Mouse (Mus musculus): Measurements from ENCODE around the gene Map3k9. TPM values are rescaled to one million over a fixed set of nuclear protein-coding genes. Genes with fewer than 3 reads are reported as not detected.

The Map3k9 gene
- total RNA-seq (2021) (1 to 10 TPM in 1 of 2 experiments, under 1 TPM in 1; 0.81 to 4.2 TPM), polyA plus RNA-seq (2012; rRNA removed) (1.3 and 2.1 TPM in 2 replicates)
- long read RNA-seq, full-length matches to known transcripts: 1 of 1 reads
- long read RNA-seq, partial matches to known transcripts: 0 of 1 reads
- long read RNA-seq, other reads (novel, unspliced or antisense): 0 of 1 reads

DNA sequence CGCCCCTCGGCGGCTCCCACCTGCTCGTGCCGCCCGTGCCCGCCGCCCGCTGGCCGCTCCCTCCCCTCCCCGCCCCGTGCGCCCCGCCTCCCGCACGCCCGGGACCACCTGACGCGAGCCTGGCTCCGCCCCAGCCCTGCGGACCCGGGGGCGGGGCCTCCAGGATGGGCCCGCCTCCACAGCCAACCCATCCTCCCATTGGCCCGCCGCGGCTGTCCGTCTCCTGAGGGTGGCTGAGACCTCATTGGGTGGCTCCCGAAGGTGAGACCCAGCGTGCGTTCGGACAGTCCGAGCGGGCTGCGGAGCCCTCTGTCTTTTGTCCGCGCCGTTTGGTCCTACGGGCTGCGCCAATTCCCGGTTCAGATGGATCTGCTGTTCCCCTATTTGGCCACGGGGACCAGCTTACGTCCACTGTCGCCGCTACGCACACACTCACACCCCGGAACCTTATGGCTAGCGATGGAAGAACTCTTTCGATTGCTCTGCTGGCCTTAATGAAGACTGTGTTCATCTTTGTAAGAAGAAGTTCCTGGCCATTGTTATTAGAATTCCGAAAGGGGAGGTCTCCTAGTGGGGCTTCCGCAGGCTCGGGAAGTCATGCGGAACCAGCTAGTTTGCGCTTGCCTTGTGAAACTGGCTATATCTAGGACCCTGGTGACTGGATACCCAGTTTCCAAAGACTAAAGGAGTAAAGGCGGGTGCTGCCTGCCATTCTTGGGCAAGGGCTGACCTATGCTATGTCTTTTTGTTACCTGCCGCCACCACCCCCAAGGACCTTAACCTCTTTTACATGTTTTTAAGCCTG, at the start of gene Map3k9:
Gene Map3k9 (minus strand): TSS at position 71 of the 805 bp plus-strand sequence.
- peak; percentile 97 for DNase-seq

DNA sequence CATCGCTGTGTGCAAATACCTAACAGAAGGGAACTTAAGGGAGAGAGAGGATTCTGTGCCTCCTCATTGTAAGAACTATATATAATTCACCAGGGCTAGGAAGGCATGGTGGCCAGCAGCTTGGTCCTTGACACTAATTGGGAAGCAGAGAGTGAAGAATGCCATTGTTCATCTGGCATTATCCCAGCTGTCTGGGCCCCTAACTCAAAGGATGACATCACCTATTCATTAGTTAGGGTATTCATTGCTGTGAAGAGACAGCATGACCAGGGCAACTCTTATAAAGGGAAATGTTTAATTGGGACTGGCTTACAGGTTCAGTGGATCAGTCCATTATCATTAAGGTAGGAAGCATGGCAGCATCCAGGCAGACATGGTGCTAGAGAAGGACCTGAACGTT, 47.4 kb upstream of the Map3k9 start:
- DNase-seq: no peak

DNA sequence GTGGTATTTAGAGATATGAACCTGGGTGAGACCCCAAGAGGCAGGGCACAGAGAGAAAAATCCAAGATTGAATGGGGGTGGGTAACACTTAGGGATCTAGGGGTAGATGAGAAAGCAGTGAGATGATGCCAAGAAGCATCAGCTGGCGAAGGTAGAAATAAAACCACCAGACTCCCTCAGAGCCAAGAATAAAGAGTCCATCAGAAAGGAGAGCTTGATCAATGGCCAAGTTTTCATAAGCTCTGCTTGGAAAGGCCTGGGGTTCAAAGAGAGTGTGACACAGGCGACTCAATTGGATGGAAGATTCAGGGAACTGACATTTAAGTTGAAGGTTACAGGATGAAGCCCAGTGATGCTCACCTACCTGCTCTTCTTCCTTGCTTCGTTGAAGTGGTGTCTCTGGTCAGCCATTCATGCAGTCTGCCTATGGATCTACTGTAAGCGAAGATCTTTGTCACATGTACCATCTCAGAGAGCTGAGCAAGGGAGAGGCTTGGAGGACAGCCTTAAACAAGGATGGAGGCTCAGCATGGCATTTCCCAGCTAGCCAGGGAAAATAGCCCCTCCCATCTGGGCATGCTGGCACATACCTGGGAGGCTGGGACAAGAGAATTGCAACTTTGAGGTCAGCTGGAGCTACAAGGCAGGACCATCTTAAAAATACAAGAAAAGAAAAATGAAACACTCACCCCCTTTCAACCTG, 42.0 kb upstream of the Map3k9 start:
- DNase-seq: no peak

GRCm38 (mm10) chr12:81822176-81822575, 41.2 kb upstream of the Map3k9 start:
- peak; percentile 46 for DNase-seq

DNA sequence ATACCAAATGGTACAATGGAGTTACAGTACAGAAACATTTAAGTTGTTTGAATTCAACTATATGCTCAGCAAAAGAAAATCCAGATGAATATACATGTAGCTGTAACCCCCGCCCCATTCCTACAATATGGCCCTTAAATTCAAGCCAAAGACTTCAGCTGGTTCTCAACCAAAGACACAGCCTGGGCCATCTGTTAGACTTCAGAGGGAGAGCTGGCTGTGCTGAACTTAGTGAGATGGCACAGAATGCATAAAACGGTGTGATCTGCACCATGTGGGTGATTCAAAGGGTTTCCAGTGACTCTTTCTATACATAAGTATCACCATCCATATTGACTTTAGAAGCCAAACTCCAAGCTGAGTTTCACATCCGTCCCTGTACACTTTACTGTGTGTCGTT, 39.7 kb upstream of the Map3k9 start:
- DNase-seq: no peak

GRCm38 (mm10) chr12:81817126-81817505, 36.1 kb upstream of the Map3k9 start:
- no peak for DNase-seq

DNA sequence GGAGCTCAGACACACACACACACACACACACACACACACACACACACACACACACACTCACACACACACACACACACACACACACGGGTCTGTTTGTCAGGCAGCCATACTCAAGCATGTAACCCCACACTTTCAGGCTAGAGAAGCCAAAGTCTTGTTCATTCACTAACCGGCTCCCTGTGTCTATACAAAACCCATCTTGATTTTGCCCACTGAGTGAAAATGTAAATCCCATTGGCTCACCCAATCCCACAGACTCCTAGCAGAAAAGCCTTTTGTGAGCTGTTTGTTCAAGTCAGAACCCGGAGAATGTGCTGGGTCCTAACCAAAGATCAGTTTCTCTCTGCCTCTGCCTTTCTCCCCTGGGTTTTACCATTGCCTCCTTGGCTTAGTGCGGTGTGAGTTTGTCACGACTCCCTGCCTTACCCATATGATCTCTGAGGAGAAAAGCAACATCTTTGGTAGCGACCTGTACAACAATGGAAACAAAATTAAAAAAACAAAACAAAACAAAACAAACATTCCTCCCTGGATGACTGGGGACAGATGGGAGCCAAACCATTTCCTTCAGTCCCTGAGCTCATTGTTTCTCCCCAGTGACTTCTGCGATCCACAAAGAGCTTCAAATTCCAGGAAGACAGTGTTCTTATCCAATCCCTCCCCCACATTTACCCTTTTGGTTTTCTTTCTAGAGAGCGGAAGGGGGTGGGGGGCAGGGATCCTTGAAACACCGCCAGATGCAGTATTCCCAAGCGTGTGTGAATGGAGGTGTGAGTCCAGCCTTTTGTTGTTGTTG, 35.6 kb upstream of the Map3k9 start:
- DNase-seq: no peak

- DNase-seq: no peak
Measured at GRCm38 (mm10) chr12:81814742-81815141, 33.8 kb upstream of the Map3k9 start.

DNA sequence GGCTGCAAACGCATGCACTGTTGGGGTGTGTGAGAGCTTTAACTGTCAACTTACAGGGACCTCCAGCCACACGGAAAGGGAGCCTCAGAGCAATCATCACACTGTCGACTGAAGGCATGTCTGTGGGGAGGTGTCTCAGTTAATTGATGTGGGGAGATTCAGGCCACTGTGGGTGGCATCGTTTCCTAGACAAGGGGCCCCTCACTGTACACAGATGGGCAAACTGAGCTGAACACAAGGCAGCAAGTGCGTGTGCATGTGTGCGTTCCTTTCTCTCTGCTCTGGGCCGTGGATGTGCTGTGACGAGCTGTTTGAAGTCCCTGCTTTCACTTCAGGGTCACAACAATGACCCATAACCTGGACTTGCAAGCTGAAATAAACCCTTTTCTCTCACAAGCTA, 29.4 kb upstream of the Map3k9 start:
- DNase-seq: no peak

DNA sequence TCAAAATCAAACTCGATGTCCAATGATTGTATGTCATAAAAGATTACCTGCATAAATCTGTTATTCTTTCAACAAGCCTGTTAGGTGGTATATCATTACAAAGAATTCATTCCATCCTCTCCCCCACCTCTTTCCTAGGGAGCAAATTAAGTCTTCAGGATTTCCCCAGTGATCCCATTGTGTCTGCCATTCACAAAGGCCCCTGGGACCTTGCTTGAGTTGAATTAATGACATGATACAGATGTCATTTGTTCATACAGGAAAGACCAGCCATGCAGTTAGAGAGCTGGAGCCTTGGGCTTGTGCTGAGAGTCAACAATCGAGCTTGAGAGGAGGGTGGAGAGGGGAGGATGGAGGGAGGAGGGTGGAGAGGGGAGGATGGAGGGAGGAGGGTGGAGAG, 27.6 kb upstream of the Map3k9 start:
- DNase-seq: no peak

GRCm38 (mm10) chr12:81807953-81808352, 27.0 kb upstream of the Map3k9 start:
- DNase-seq: peak; percentile 44

DNA sequence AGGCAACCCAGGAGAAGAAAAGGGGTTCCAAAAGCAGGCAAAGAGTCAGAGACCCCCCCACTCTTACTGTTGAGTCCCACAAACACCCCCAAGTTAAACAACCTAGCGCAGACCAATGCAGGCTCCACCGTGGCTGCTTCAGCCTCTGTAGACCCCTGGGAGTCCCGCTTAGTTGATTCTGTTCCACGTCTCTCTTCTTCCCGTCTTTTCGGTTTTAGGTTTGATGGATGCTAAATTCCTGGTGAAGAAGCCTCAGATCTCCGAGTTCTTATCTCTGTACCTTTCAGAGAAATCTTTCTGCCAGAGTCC, 26.5 kb upstream of the Map3k9 start:
- no peak for DNase-seq

DNA sequence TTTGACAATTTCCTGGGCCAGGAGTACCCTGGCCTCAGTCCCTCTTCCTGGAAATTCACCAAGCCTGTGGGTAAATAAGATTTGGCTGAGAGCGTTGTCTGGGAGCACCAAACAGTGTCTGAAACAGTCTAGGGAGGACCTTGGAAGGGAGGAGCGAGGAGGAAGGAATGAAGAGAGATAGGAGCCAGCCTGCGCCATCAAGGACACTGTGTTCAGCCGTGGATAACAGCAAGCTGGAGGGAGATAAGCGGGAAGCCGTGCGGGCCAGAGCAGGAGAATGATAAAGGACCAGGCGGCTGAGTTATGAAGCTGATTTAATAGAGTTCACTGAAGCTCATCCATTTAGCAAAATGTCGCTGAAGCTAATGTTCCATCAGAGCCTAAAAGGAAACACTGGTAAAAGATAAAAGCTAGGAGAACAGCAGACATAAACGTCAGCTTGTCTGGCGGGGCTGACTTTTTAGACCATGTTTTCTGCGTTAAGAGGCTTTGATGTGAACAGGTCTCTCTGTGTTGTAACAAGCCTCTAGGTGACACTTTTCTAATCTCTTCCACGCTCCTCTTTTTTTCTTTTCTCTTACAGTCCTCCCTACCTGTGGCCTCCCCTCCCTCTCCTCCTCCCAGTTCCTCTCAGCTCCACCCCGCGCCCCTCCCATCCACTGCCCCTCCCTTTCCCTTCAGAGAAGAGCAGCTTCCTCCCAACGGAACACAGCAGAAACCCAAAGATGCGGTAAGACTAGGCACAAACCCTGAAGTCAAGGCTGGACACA, 26.0 kb upstream of the Map3k9 start:
- peak; percentile 70 for DNase-seq

GRCm38 (mm10) chr12:81806114-81806513, 25.1 kb upstream of the Map3k9 start:
- DNase-seq: peak; percentile 28

DNA sequence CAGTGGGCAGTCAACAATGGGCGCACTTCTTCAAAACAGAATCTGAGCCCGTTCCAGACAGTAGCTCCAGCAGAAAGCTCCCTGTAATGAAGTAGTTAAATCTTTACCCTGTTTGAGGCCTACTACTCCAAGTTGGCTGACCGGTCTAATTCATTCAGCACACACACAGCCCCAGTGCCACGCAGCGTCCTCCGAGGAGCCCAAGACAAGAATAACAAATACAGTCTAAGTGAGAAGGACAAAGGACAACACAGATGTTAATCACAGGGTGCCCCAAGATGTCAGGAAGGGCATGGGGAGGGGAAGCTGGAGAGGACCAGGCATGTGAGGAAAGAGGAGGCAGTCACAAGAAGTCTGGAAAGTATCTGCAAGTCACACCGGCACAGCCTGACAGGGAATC, 22.8 kb upstream of the Map3k9 start:
- DNase-seq: no peak

- DNase-seq: no peak
Measured at GRCm38 (mm10) chr12:81803016-81803415, 22.0 kb upstream of the Map3k9 start.

DNA sequence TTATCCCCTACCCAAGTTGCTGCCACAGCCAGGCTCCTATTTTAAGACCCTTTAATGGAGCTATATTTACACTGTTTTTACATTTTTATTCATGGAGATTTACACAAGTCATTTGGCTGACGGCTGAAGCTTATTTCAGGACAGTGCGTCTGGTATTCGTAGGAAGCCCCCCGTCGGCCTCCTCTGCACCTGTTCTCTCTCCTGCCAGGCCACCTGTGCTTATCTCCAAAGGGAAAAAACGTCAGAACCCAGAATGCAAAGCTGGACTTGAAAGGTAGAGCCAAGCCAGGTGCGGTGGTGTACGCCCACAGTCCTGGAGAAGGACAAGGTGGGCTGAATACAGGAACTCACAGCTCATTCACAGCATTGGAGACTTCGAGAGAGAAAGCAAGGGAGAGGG, 20.2 kb upstream of the Map3k9 start:
- no peak for DNase-seq

DNA sequence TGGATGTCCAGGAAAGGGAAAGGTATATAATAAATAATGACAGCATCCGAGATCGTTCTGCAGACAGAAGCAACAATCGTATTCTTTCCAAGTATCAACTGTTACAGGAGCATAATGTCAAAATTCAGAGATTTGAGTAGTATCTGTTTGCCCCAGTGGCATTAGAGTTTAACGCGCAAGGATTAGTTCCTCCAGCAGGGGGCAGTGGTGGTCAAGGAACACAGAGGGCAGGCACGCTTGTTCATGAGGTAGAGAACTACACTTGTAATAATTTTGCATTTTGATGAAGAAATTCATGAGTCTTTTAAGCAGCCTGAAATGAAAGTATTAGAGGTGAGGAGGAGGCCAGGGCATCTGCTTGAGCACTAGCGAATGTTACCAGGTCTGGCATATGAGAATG, 15.6 kb upstream of the Map3k9 start:
- DNase-seq: peak; percentile 76

GRCm38 (mm10) chr12:81792511-81793218, 11.7 kb upstream of the Map3k9 start:
- no peak for DNase-seq

DNA sequence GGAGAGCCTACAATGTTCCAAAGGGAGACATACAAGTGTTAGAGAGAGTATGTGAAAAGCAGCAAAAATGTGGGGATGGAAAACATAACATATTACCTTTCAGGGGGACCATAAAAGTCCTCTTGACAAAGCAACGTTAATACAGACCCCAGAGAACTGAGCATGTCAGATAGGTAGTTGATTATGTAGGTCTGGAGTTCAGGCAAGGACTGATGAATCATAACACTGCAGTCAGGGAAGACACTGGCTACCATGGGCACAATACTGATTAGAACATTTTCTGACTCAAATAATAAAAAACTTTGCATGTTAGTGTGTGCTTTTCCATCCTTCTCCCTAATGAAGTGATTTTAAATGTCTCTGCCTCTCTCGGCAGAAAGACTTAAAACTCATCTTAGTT, 8.5 kb upstream of the Map3k9 start:
- peak; percentile 28 for DNase-seq

GRCm38 (mm10) chr12:81788672-81789084, 7.7 kb upstream of the Map3k9 start:
- DNase-seq: peak; percentile 93

Measured in adrenal gland, adult 2 months (tissue).